Mouse (Mus musculus): ENCODE measurements around the gene Cope.

DNA sequence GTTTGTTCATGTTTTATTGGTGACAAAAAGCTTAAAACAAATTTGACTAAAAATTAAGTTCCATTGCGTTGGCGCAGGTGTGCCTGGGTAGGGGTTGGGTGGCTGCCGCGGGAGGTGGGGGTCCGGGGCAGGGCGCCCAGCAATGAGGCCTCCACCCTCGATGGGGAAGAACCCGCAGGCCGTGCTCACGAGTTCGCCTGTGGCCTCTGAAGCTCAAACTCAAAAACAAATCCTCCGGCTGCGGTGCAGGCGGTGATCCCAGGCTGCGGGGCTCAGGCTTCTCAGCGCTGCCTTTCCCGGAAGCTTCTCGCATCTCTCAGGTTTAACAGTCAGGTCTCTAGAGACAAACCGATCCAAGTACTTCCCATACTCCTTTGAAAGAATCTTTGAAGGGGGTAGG, 29.2 kb downstream of the Cope start:
- TF ChIP-seq CTCF (IDR thresholded peaks at IDR 0.05; ENCODE audit: control insufficient read depth, insufficient read depth, low read length) (no peak), POLR2A (IDR thresholded peaks at IDR 0.05; ENCODE audit: borderline replicate concordance, control insufficient read depth, low read depth, low read length) (no peak)

Data from bone marrow, adult 2 months (tissue).